ENCODE assay signal across 21 mouse cellular contexts in the genomic region with DNA sequence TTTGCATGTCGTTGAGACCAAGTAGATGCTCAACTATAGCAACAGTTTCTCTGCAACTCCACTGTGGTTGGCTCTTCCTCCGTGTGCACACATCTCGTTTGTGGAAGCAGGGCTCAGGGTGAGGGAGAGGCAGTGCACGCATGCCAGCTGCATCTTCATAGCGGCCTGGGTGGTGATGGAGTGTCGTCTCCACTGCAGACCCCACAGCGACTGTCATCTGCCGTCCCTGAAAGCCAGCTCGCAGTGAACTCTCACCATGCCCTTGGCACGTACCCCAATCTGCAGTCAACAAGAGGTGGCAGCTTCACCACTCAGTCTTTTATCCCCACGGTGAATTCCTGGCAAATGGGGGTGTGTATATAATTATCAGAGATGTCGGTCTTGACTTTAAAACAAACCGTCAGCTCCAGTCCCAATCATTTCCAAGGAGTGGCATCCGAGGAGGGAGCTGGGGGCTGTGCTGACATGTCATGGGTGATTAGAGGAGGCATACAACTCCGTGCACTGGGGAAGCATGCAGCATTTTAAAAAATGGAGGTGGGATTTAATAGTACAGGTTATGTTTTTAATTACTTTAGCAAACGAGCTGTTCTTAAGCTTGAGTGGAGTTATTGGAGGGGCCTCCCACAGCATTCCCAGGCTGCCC. TPM values are rescaled to one million over a fixed set of nuclear protein-coding genes. Genes with fewer than 3 reads are reported as not detected.
A peak's percentile ranks its signal among the peaks of the same experiment; 100 is the strongest.
DNase-seq lines count a peak whose midpoint lies in the region; ATAC-seq lines count a peak whose summit lies in the region.
"Had no signal": no experiment of that assay in that cellular context is flagged by ENCODE, and none has a peak within 500 bp of the region (broad histone marks: within the 10 kb centered on the region; RNA-seq: fewer than 3 reads in every experiment).

No protein-coding gene starts in this region.

- no peak overlapping the region for H3K27ac ChIP-seq in forebrain, embryonic 16.5 days (ENCODE audit: low read length)
- H3K27ac ChIP-seq in forebrain, embryonic 10.5 days = no peak overlapping the region
- 0 out of 2 replicates have a peak overlapping the region, but pooled peaks have one; percentile 10 for H3K27ac ChIP-seq in midbrain, embryonic 16.5 days (ENCODE audit: low read length)
- no peak overlapping the region for H3K27ac ChIP-seq in midbrain, embryonic 10.5 days (replicated peaks)
- H3K27ac ChIP-seq: gastrocnemius, adult 2 months; heart, embryonic 13.5 days; hindbrain, embryonic 13.5 days had no signal

- peak; percentile 55 to 56 for DNase-seq in cerebellum, postnatal 14 days
- DNase-seq in cerebellum, adult 8-10 months = no peak
- no peak for DNase-seq in forebrain, embryonic 10.5 days (ENCODE audit: extremely low spot score, low spot score)
- peak; percentile 78 for DNase-seq in left cerebral cortex, postnatal 4 days
- no peak for DNase-seq in left cerebral cortex, adult 9 months (ENCODE audit: low spot score in 2 of 2)
- no peak for DNase-seq in midbrain, embryonic 10.5 days (ENCODE audit: low spot score)
- DNase-seq: adrenal gland, postnatal 10 days; cerebellum, adult 18-20 months; gastrocnemius, adult 2 months; gastrocnemius, postnatal 25 days; heart, postnatal 36 days; kidney, adult 2 months had no signal

- whole genome bisulfite sequencing in forebrain, embryonic 16.5 days = 43% methylated on average over 16 of the region's 16 CpGs
- 86% methylated on average over 16 of the region's 16 CpGs for WGBS in forebrain, embryonic 10.5 days
- 62% methylated on average over 16 of the region's 16 CpGs for WGBS in midbrain, embryonic 16.5 days
- WGBS in midbrain, embryonic 10.5 days = 91% methylated on average over 16 of the region's 16 CpGs

- peaks cover 7% of the 10 kb centered on the region for H3K4me1 ChIP-seq in forebrain, embryonic 16.5 days (replicated peaks; ENCODE audit: control insufficient read depth, insufficient read depth, low read length)
- H3K4me1 ChIP-seq in forebrain, embryonic 10.5 days = peaks cover 26% of the 10 kb centered on the region
- H3K4me1 ChIP-seq in midbrain, embryonic 16.5 days (ENCODE audit: control insufficient read depth, insufficient read depth, low read length) = peaks cover 11% of the 10 kb centered on the region
- peaks cover 7% of the 10 kb centered on the region for H3K4me1 ChIP-seq in midbrain, embryonic 10.5 days
- H3K4me1 ChIP-seq: heart, embryonic 13.5 days had no signal

- H3K36me3 ChIP-seq in forebrain, embryonic 16.5 days (ENCODE audit: control insufficient read depth, insufficient read depth) = no peaks in the 10 kb centered on the region
- H3K36me3 ChIP-seq in forebrain, embryonic 10.5 days (replicated peaks) = no peaks in the 10 kb centered on the region
- H3K36me3 ChIP-seq in midbrain, embryonic 16.5 days (ENCODE audit: control insufficient read depth, insufficient read depth, low read length) = no peaks in the 10 kb centered on the region
- H3K36me3 ChIP-seq in midbrain, embryonic 10.5 days = no peaks in the 10 kb centered on the region
- H3K36me3 ChIP-seq: heart, embryonic 13.5 days; hindbrain, embryonic 13.5 days had no signal

- H3K4me2 ChIP-seq in forebrain, embryonic 16.5 days (ENCODE audit: low read length) = no peak overlapping the region
- H3K4me2 ChIP-seq in midbrain, embryonic 16.5 days (ENCODE audit: low read length) = no peak overlapping the region
- H3K4me2 ChIP-seq: heart, embryonic 13.5 days; hindbrain, embryonic 13.5 days had no signal

- H3K9me3 ChIP-seq in forebrain, embryonic 16.5 days (ENCODE audit: control insufficient read depth, low read length) = no peaks in the 10 kb centered on the region
- 0 out of 2 replicates have a peak, but pooled peaks cover 4% of the 10 kb centered on the region for H3K9me3 ChIP-seq in forebrain, embryonic 10.5 days
- H3K9me3 ChIP-seq in midbrain, embryonic 16.5 days (replicated peaks; ENCODE audit: control insufficient read depth, low read length, poor library complexity, severe bottlenecking) = no peaks in the 10 kb centered on the region
- no peaks in the 10 kb centered on the region for H3K9me3 ChIP-seq in midbrain, embryonic 10.5 days (replicated peaks)
- H3K9me3 ChIP-seq: heart, embryonic 13.5 days; hindbrain, embryonic 13.5 days had no signal

- peak; percentile 58 for ATAC-seq in forebrain, embryonic 16.5 days
- 0 out of 2 replicates have a peak, but pooled peaks have one; percentile 49 for ATAC-seq in midbrain, embryonic 16.5 days
- ATAC-seq: intestine, embryonic 16.5 days had no signal

- no peak overlapping the region for H3K4me3 ChIP-seq in forebrain, embryonic 16.5 days (replicated peaks; ENCODE audit: low read length)
- no peak overlapping the region for H3K4me3 ChIP-seq in forebrain, embryonic 10.5 days
- H3K4me3 ChIP-seq in midbrain, embryonic 16.5 days (ENCODE audit: low read depth, low read length) = no peak overlapping the region
- no peak overlapping the region for H3K4me3 ChIP-seq in midbrain, embryonic 10.5 days
- H3K4me3 ChIP-seq: erythroblast, embryonic 14.5 days; gastrocnemius, adult 2 months; heart, embryonic 13.5 days; hindbrain, embryonic 13.5 days had no signal

- H3K27me3 ChIP-seq in forebrain, embryonic 16.5 days (replicated peaks; ENCODE audit: control insufficient read depth, insufficient read depth, low read length) = no peaks in the 10 kb centered on the region
- H3K27me3 ChIP-seq in forebrain, embryonic 10.5 days (ENCODE audit: poor library complexity, severe bottlenecking) = peaks cover 89% of the 10 kb centered on the region
- no peaks in the 10 kb centered on the region for H3K27me3 ChIP-seq in midbrain, embryonic 16.5 days (ENCODE audit: control insufficient read depth, insufficient read depth, low read depth, low read length)
- H3K27me3 ChIP-seq in midbrain, embryonic 10.5 days (ENCODE audit: low read depth, poor library complexity, severe bottlenecking) = peaks cover 21% of the 10 kb centered on the region

- intact Hi-C loops in left cerebral cortex, postnatal 4 days (cut with DNase I) = no loop called here

- H3K9ac ChIP-seq in forebrain, embryonic 16.5 days (replicated peaks; ENCODE audit: low read depth, low read length) = no peak overlapping the region
- H3K9ac ChIP-seq in midbrain, embryonic 16.5 days (ENCODE audit: low read depth, low read length) = no peak overlapping the region
- H3K9ac ChIP-seq: heart, embryonic 13.5 days; hindbrain, embryonic 13.5 days had no signal

RNA-seq across cellular contexts. Expression of a gene that starts 40.7 kb away (rescaled TPM):
- polyA plus RNA-seq in forebrain, embryonic 16.5 days (2015; fragmentation: Nextera tagmentation; extraction: Ambion mirVana) = 32.2 and 41.9 TPM in 2 replicates
- 0.65 and 1.4 TPM in 2 replicates for polyA plus RNA-seq in forebrain, embryonic 10.5 days (2016; fragmentation: Nextera tagmentation; extraction: Ambion mirVana)
- 100 to 1,000 TPM; 130 to 156 TPM for total RNA-seq in left cerebral cortex, postnatal 4 days (2021)
- 72.9 and 75.7 TPM in 2 replicates for polyA plus RNA-seq in midbrain, embryonic 16.5 days (2015; fragmentation: Nextera tagmentation; extraction: Ambion mirVana)
- polyA plus RNA-seq in midbrain, embryonic 10.5 days (2016; fragmentation: Nextera tagmentation; extraction: Ambion mirVana) = 1.7 and 2.7 TPM in 2 replicates
- total RNA-seq: gastrocnemius, adult 2 months; gastrocnemius, postnatal 25 days; granulocyte monocyte progenitor cell, adult 5-6 weeks; MEL had no signal
- polyA plus RNA-seq: C2C12; erythroblast, embryonic 14.5 days had no signal

Comparison
In these comparisons a context has a peak if more than half of its experiments do, and no peak if none do; other contexts are left out.
1. DNase-seq: peak in cerebellum, postnatal 14 days (2 of 2) and left cerebral cortex, postnatal 4 days (single experiment); none in cerebellum, adult 8-10 months (single experiment), forebrain, embryonic 10.5 days (single experiment), left cerebral cortex, adult 9 months (0 of 2) and midbrain, embryonic 10.5 days (single experiment).